Mouse (Mus musculus) small intestine, adult 2 months (tissue): ENCODE measurements around the gene Gtpbp10.

Experiments
- CTCF ChIP-seq: fragments of 200-500 bp; IDR thresholded peaks from 2 replicates; pipeline ENCODE4 v1.5.1; 2012; ENCODE audit warnings: low read depth, mild to moderate bottlenecking, control low read depth, inconsistent platforms, low read length, moderate library complexity, mixed read lengths; ENCODE audit not compliant: insufficient replicate concordance, insufficient read length; ENCODE audit errors: extremely low read depth
- POLR2A ChIP-seq: fragments of 200-500 bp; IDR thresholded peaks from 2 replicates; pipeline ENCODE4 v1.6.1; 2012; ENCODE audit warnings: low read depth, mild to moderate bottlenecking, control low read depth, inconsistent platforms, low read length, moderate library complexity

DNA sequence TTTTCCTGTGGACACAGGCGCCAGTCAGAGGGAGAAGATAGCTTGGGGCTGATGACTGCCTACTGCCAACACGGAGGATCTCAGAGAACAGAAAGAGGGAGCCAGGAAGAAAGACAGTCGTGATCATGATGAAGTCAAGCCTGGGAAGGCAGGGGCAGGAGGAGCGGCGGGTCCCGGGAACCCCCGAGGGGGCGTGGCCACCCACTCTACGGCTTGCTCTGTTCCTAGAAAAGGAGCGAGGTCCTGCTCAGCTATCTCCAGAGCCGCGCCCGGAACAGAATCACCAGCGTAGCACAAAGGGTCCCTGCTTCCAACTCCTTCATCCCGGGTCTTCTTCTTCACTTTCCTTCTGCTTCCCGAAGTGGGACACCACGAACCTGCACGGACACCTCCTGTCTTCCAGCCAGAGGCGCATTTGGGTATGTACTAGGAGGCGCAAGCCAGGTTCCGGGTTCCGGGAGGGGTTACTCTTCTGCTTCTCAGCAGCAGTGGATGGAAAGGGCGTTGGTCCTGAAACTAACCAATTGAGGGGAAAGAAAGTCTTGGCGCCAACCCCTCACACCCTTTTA is 14.5 kb upstream of the Gtpbp10 start, which contains the start of gene Gm8773:
- TF ChIP-seq POLR2A (no peak), CTCF (no peak)
